In genomic region chr1:187652445-187652844, GRCm38 (mm10) we compare ENCODE assay signal across 8 mouse cellular contexts. TPM values are rescaled to one million over a fixed set of nuclear protein-coding genes. Genes with fewer than 3 reads are reported as not detected.
DNase-seq lines count a peak whose midpoint lies in the region; ATAC-seq and TF ChIP-seq lines count a peak whose summit lies in the region.

No protein-coding gene starts in this region.

- TF ChIP-seq CTCF in lung, postnatal 0 days (IDR thresholded peaks at IDR 0.05): no peak
- no peak for TF ChIP-seq CTCF in lung, adult 2 months (IDR thresholded peaks at IDR 0.05; ENCODE audit: insufficient read depth, low read length)
- 0 out of 2 replicates have a peak, but pooled peaks have one; percentile 5 for TF ChIP-seq CTCF in kidney, postnatal 0 days (IDR thresholded peaks at IDR 0.05; ENCODE audit: low read depth)

- ATAC-seq in lung, postnatal 0 days: no peak
- no peak; the same call in 1 of the 2 replicates for ATAC-seq in forebrain, embryonic 16.5 days
- ATAC-seq in kidney, postnatal 0 days (replicated peaks; ENCODE audit: low FRiP score, low read depth): peak; percentile 62; the same call in 1 of the 2 replicates
- ATAC-seq in neural tube, embryonic 14.5 days (ENCODE audit: low read depth): peak; percentile 16; the same call in 1 of the 2 replicates
- no peak for ATAC-seq in megakaryocyte-erythroid progenitor cell, adult 5-6 weeks (replicated peaks; ENCODE audit: low FRiP score, low TSS enrichment, poor library complexity, severe bottlenecking)

- TF ChIP-seq POLR2A in lung, adult 2 months (IDR thresholded peaks at IDR 0.05; ENCODE audit: borderline replicate concordance, extremely low read depth, low read depth, low read length): no peak

- TF ChIP-seq EP300 in lung, postnatal 0 days (IDR thresholded peaks at IDR 0.05): no peak

- H3K4me2 ChIP-seq in lung, postnatal 0 days (replicated peaks; ENCODE audit: low read depth, low read length): peak overlapping the region; percentile 97
- peak overlapping the region; percentile 92 for H3K4me2 ChIP-seq in forebrain, embryonic 16.5 days (ENCODE audit: low read length)
- peak overlapping the region; percentile 97 for H3K4me2 ChIP-seq in kidney, postnatal 0 days (ENCODE audit: low read length)
- H3K4me2 ChIP-seq in neural tube, embryonic 14.5 days (ENCODE audit: low read depth, low read length): peak overlapping the region; percentile 68

- no peaks in the 10 kb centered on the region for H3K9me3 ChIP-seq in lung, postnatal 0 days (ENCODE audit: low read length)
- no peaks in the 10 kb centered on the region for H3K9me3 ChIP-seq in forebrain, embryonic 16.5 days (ENCODE audit: control insufficient read depth, low read length)
- H3K9me3 ChIP-seq in kidney, postnatal 0 days (replicated peaks; ENCODE audit: low read length): no peaks in the 10 kb centered on the region
- H3K9me3 ChIP-seq in neural tube, embryonic 14.5 days (ENCODE audit: control insufficient read depth, low read length): no peaks in the 10 kb centered on the region

- WGBS in lung, postnatal 0 days: 14% methylated on average over 7 of the region's 7 CpGs
- 25% methylated on average over 7 of the region's 7 CpGs for WGBS in lung, adult 2 months
- WGBS in forebrain, embryonic 16.5 days: 18% methylated on average over 7 of the region's 7 CpGs
- 21% methylated on average over 7 of the region's 7 CpGs for WGBS in kidney, postnatal 0 days
- WGBS in neural tube, embryonic 14.5 days: 12% methylated on average over 7 of the region's 7 CpGs

- no peak for DNase-seq in lung, postnatal 0 days (ENCODE audit: low spot score)
- DNase-seq in lung, adult 2 months: no peak
- no peak for DNase-seq in kidney, postnatal 0 days (ENCODE audit: low spot score)
- DNase-seq in urinary bladder, postnatal 10 days (ENCODE audit: low spot score): no peak
- no peak for DNase-seq in urinary bladder, postnatal 25 days (ENCODE audit: low spot score)

- no peak overlapping the region for H3K9ac ChIP-seq in lung, postnatal 0 days (replicated peaks; ENCODE audit: low read depth)
- H3K9ac ChIP-seq in forebrain, embryonic 16.5 days (replicated peaks; ENCODE audit: low read depth, low read length): no peak overlapping the region; the same call in 1 of the 2 replicates
- H3K9ac ChIP-seq in kidney, postnatal 0 days (ENCODE audit: low read depth, low read length): no peak overlapping the region
- 0 out of 2 replicates have a peak overlapping the region, but pooled peaks have one; percentile 11 for H3K9ac ChIP-seq in neural tube, embryonic 14.5 days (replicated peaks; ENCODE audit: low read depth, low read length)

- no peaks in the 10 kb centered on the region for H3K4me1 ChIP-seq in lung, postnatal 0 days (ENCODE audit: insufficient read depth, low read depth, low read length)
- H3K4me1 ChIP-seq in lung, adult 2 months (ENCODE audit: control insufficient read depth, insufficient read depth, low read length): no peaks in the 10 kb centered on the region
- H3K4me1 ChIP-seq in forebrain, embryonic 16.5 days (replicated peaks; ENCODE audit: control insufficient read depth, insufficient read depth, low read length): peaks cover 12% of the 10 kb centered on the region
- peaks cover 8% of the 10 kb centered on the region for H3K4me1 ChIP-seq in kidney, postnatal 0 days (replicated peaks; ENCODE audit: insufficient read depth, low read length)
- peaks cover 10% of the 10 kb centered on the region; the same call in 1 of the 2 replicates for H3K4me1 ChIP-seq in neural tube, embryonic 14.5 days (ENCODE audit: control insufficient read depth, insufficient read depth, low read length)

- no peaks in the 10 kb centered on the region for H3K36me3 ChIP-seq in lung, postnatal 0 days (ENCODE audit: insufficient read depth, low read length)
- H3K36me3 ChIP-seq in forebrain, embryonic 16.5 days (ENCODE audit: control insufficient read depth, insufficient read depth): no peaks in the 10 kb centered on the region
- no peaks in the 10 kb centered on the region for H3K36me3 ChIP-seq in kidney, postnatal 0 days (ENCODE audit: insufficient read depth, low read length)
- H3K36me3 ChIP-seq in neural tube, embryonic 14.5 days (ENCODE audit: control insufficient read depth, insufficient read depth, low read length): no peaks in the 10 kb centered on the region

- peak overlapping the region; percentile 53 for H3K4me3 ChIP-seq in lung, postnatal 0 days (ENCODE audit: low read depth, low read length)
- H3K4me3 ChIP-seq in lung, adult 2 months (replicated peaks; ENCODE audit: extremely low read depth, low read depth, low read length): no peak overlapping the region
- H3K4me3 ChIP-seq in forebrain, embryonic 16.5 days (replicated peaks; ENCODE audit: low read length): peak overlapping the region; percentile 57
- H3K4me3 ChIP-seq in kidney, postnatal 0 days (replicated peaks; ENCODE audit: low read depth, low read length): peak overlapping the region; percentile 60; the same call in 1 of the 2 replicates
- peak overlapping the region; percentile 53 for H3K4me3 ChIP-seq in neural tube, embryonic 14.5 days (ENCODE audit: low read depth, low read length)

- no peak overlapping the region for H3K27ac ChIP-seq in lung, postnatal 0 days (ENCODE audit: low read length)
- no peak overlapping the region for H3K27ac ChIP-seq in forebrain, embryonic 16.5 days (ENCODE audit: low read length)
- H3K27ac ChIP-seq in kidney, postnatal 0 days: no peak overlapping the region
- H3K27ac ChIP-seq in neural tube, embryonic 14.5 days (ENCODE audit: low read depth, low read length): peak overlapping the region; percentile 48; the same call in 1 of the 2 replicates

- no peaks in the 10 kb centered on the region for H3K27me3 ChIP-seq in lung, postnatal 0 days (replicated peaks; ENCODE audit: insufficient read depth, low read length)
- H3K27me3 ChIP-seq in forebrain, embryonic 16.5 days (replicated peaks; ENCODE audit: control insufficient read depth, insufficient read depth, low read length): no peaks in the 10 kb centered on the region
- no peaks in the 10 kb centered on the region for H3K27me3 ChIP-seq in kidney, postnatal 0 days (ENCODE audit: insufficient read depth, low read length)
- no peaks in the 10 kb centered on the region for H3K27me3 ChIP-seq in neural tube, embryonic 14.5 days (ENCODE audit: control insufficient read depth, insufficient read depth, low read length)

RNA-seq across cellular contexts. Expression of gene Esrrg, which starts 43.9 kb away (rescaled TPM):
- 0.54 and 0.93 TPM in 2 replicates for polyA plus RNA-seq in lung, postnatal 0 days (2015; fragmentation: Nextera tagmentation; extraction: Ambion mirVana)
- 0.69 and 1.3 TPM in 2 replicates for polyA plus RNA-seq in lung, adult 2 months (2012; rRNA removed)
- 8.5 and 11.2 TPM in 2 replicates for polyA plus RNA-seq in forebrain, embryonic 16.5 days (2015; fragmentation: Nextera tagmentation; extraction: Ambion mirVana)
- polyA plus RNA-seq in kidney, postnatal 0 days (2015; fragmentation: Nextera tagmentation; extraction: Ambion mirVana): 26.0 and 27.1 TPM in 2 replicates
- 49.7 and 51.4 TPM in 2 replicates for polyA plus RNA-seq in neural tube, embryonic 14.5 days (2014; fragmentation: Nextera tagmentation; extraction: Ambion mirVana)
- total RNA-seq in megakaryocyte-erythroid progenitor cell, adult 5-6 weeks (2014; fragmentation: Nextera tagmentation): not detected in 2 replicates
- not detected in 2 replicates for total RNA-seq in megakaryocyte-erythroid progenitor cell, adult 5-6 weeks (2017)

Comparison
In these comparisons a context has a peak if more than half of its experiments do, and no peak if none do; other contexts are left out.
1. ATAC-seq: peak in kidney, postnatal 0 days (single experiment) and neural tube, embryonic 14.5 days (single experiment); none in lung, postnatal 0 days (single experiment), forebrain, embryonic 16.5 days (single experiment) and megakaryocyte-erythroid progenitor cell, adult 5-6 weeks (single experiment).
2. Peak in every context shown above with its lines, with median percentiles within 50 percentile points of each other: H3K4me2 ChIP-seq.